Mouse (Mus musculus) limb, embryonic 11.5 days (tissue): Measurements from ENCODE around the gene Ttc39b. TPM values are rescaled to one million over a fixed set of nuclear protein-coding genes. Genes with fewer than 3 reads are reported as not detected.

Source experiments
- ATAC-seq: fragments of 200-750 bp; cut with Nextera tagmentation; 2 replicates; pipeline ENCODE4 v1.8.0; 2017; ENCODE audit warnings: low read depth; ENCODE audit not compliant: insufficient number of reproducible peaks, low FRiP score, low TSS enrichment
- DNase-seq: peaks from one replicate; pipeline ENCODE4 v3.0.0-alpha.2; 2015; ENCODE audit warnings: low spot score
- H3K27ac ChIP-seq: fragments of 300-500 bp; sonication (generic); replicated peaks from 2 replicates; pipeline ENCODE4 v1.5.1; 2014; ENCODE audit warnings: low read depth, mild to moderate bottlenecking, low read length
- H3K27me3 ChIP-seq: fragments of 300-500 bp; sonication (generic); 2 replicates; pipeline ENCODE4 v1.6.1; 2014; ENCODE audit warnings: mild to moderate bottlenecking, low read length, mixed read lengths; ENCODE audit not compliant: control insufficient read depth, insufficient read depth
- H3K36me3 ChIP-seq: fragments of 300-500 bp; sonication (generic); 2 replicates; pipeline ENCODE4 v1.6.1; 2014; ENCODE audit warnings: mild to moderate bottlenecking, low read length, moderate library complexity, mixed read lengths; ENCODE audit not compliant: control insufficient read depth, insufficient read depth
- H3K4me1 ChIP-seq: fragments of 300-500 bp; sonication (generic); 2 replicates; pipeline ENCODE4 v1.6.1; 2014; ENCODE audit warnings: low read length, mixed read lengths; ENCODE audit not compliant: control insufficient read depth, insufficient read depth
- H3K4me2 ChIP-seq: fragments of 300-500 bp; sonication (generic); 2 replicates; pipeline ENCODE4 v1.6.1; 2014; ENCODE audit warnings: low read depth, mild to moderate bottlenecking, moderate library complexity; ENCODE audit not compliant: severe bottlenecking
- H3K4me3 ChIP-seq: fragments of 300-500 bp; sonication (generic); 2 replicates; pipeline ENCODE4 v1.5.1; 2014; ENCODE audit warnings: low read depth, low read length
- H3K9ac ChIP-seq: fragments of 300-500 bp; sonication (generic); 2 replicates; pipeline ENCODE4 v1.6.1; 2014; ENCODE audit warnings: mild to moderate bottlenecking, low read length
- H3K9me3 ChIP-seq: fragments of 300-500 bp; sonication (generic); 2 replicates; pipeline ENCODE4 v1.6.1; 2016; ENCODE audit warnings: low read length; ENCODE audit not compliant: control insufficient read depth
- WGBS: fragments of 180-500 bp; shearing (Covaris S2); extraction: QIAGEN DNeasy Blood & Tissue Kit; methylation state at CpG from one replicate; pipeline ENCODE4 v1.1.7; 2014; 5-methylcytosine and 5-hydroxymethylcytosine counted together
- polyA plus RNA-seq: library from polyadenylated mRNA; unstranded; fragments of >200 nt; fragmentation: Nextera tagmentation; extraction: Ambion mirVana; gene quantifications from 2 replicates; pipeline ENCODE4 v1.2.1, GENCODE M21; 2014

Gene Ttc39b
- polyA plus RNA-seq, 1 experiment from 2014 or later: 2.2 TPM

- Histone ChIP-seq H3K4me1 (0 out of 2 replicates have a peak, but pooled peaks cover 5% of the 10 kb centered on the region), H3K4me3 (no peak overlapping the region), H3K27ac (no peak overlapping the region), H3K9ac (no peak overlapping the region), H3K4me2 (no peak overlapping the region), H3K27me3 (no peaks in the 10 kb centered on the region), H3K9me3 (no peaks in the 10 kb centered on the region), H3K36me3 (no peaks in the 10 kb centered on the region)
- WGBS: 53% methylated on average over 4 of the region's 4 CpGs
- ATAC-seq (no peak), DNase-seq (no peak)
Measured at GRCm38 (mm10) chr4:83327526-83327925, 3.5 kb upstream of the Ttc39b start.

GRCm38 (mm10) chr4:83325366-83325765, 1.3 kb upstream of the Ttc39b start:
- WGBS: 60% methylated on average over 5 of the region's 5 CpGs
- Histone ChIP-seq H3K9me3 (no peaks in the 10 kb centered on the region), H3K4me1 (0 out of 2 replicates have a peak, but pooled peaks cover 5% of the 10 kb centered on the region), H3K27ac (no peak overlapping the region), H3K4me2 (no peak overlapping the region), H3K4me3 (no peak overlapping the region), H3K36me3 (no peaks in the 10 kb centered on the region), H3K9ac (no peak overlapping the region), H3K27me3 (no peaks in the 10 kb centered on the region)
- DNase-seq: no peak
- no peak for ATAC-seq

GRCm38 (mm10) chr4:83323201-83323903, 703 bp downstream of the Ttc39b start:
- H3K4me2 ChIP-seq: peak overlapping the region; percentile 97
- no peaks in the 10 kb centered on the region for H3K36me3 ChIP-seq
- H3K4me1 ChIP-seq: 0 out of 2 replicates have a peak, but pooled peaks cover 5% of the 10 kb centered on the region
- no peaks in the 10 kb centered on the region for H3K9me3 ChIP-seq
- H3K27me3 ChIP-seq: no peaks in the 10 kb centered on the region
- H3K27ac ChIP-seq: no peak overlapping the region
- peak overlapping the region; percentile 83 for H3K4me3 ChIP-seq
- peak overlapping the region; percentile 67 for H3K9ac ChIP-seq
- DNase-seq: peak; percentile 86
- ATAC-seq: peak; percentile 23; the same call in 1 of the 2 replicates
- 3% methylated on average over 40 of the region's 48 CpGs for WGBS

DNA sequence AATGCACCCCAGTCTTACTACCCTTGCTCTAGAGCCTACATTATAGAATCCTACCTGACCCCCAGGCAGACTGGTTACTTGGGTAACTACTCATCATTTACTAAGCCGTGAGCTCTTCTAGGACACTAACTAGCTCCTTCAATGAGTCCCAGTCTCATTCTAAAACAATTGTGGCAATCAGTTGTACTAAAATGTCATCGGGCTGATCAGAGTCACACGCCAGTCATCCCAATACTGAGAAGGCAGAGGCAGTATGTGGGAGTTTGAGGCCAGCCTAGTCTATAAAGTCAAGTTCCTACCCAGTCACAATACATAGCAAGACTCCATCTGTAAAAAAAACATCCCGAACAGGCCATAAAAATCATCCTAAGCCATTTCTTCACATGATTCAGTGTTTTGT, 4.3 kb downstream of the Ttc39b start:
- Histone ChIP-seq H3K27me3 (no peaks in the 10 kb centered on the region), H3K9ac (no peak overlapping the region), H3K36me3 (no peaks in the 10 kb centered on the region), H3K4me3 (no peak overlapping the region), H3K4me2 (no peak overlapping the region), H3K9me3 (no peaks in the 10 kb centered on the region), H3K4me1 (0 out of 2 replicates have a peak, but pooled peaks cover 13% of the 10 kb centered on the region), H3K27ac (no peak overlapping the region)
- DNase-seq (no peak), ATAC-seq (no peak)
- 92% methylated on average over 4 of the region's 4 CpGs for WGBS

- no peak for DNase-seq
- Histone ChIP-seq H3K27me3 (no peaks in the 10 kb centered on the region), H3K4me3 (no peak overlapping the region), H3K36me3 (no peaks in the 10 kb centered on the region), H3K27ac (no peak overlapping the region), H3K4me2 (no peak overlapping the region), H3K9me3 (no peaks in the 10 kb centered on the region), H3K4me1 (peaks cover 12% of the 10 kb centered on the region; the same call in 1 of the 2 replicates), H3K9ac (no peak overlapping the region)
- WGBS: 18% methylated on average over 3 of the region's 3 CpGs
- ATAC-seq: no peak
Measured at GRCm38 (mm10) chr4:83318758-83319157, 5.3 kb downstream of the Ttc39b start.

DNA sequence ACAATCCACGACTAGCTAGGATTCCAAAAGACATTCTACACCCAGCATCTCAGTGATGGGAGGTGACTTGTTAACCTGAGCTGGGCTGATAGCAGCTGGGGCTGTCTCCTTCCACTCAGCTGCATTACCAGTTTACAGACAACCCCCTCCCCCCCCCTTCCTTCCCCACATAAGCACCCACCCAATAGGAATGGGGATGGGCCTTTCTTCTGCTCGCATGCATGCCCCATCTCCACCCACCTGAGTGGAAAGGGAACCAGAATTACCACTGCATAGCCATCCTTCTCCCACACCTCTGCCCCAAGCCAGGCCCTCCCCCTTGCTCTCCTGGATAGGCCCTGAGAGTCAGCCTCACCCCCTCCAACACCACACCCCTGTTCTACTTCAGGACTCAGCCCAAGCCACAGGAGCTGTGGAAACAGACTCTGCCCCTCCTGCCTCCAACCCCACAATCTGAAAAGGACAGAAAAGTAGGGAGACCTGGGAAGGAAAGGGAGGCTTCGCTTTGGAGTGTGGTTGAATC, 6.2 kb downstream of the Ttc39b start:
- peaks cover 10% of the 10 kb centered on the region; the same call in 1 of the 2 replicates for H3K4me1 ChIP-seq
- H3K36me3 ChIP-seq: no peaks in the 10 kb centered on the region
- no peak overlapping the region for H3K9ac ChIP-seq
- 69% methylated on average over 3 of the region's 3 CpGs for WGBS
- no peaks in the 10 kb centered on the region for H3K9me3 ChIP-seq
- DNase-seq (no peak), ATAC-seq (no peak)
- no peaks in the 10 kb centered on the region for H3K27me3 ChIP-seq
- H3K4me2 ChIP-seq: no peak overlapping the region
- no peak overlapping the region for H3K4me3 ChIP-seq
- H3K27ac ChIP-seq: no peak overlapping the region

DNA sequence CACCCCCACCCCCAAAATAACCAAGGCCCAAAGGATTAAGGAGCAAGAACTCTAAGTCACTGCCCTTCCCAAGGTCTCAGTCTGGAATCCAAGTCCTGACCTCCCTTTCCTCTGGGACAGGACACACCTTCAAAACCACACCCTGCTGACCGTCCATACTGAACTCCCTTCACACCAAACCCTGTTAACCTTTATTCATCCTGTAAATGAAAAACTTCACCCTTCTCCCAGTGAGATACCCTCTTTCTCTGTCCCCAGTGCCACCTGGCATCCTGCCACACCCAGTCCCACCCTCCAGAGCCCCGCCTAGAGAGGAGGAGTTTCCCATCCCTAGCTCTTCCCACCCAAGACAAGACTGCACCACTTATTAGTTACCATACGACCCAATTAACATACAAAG, 7.3 kb downstream of the Ttc39b start:
- Histone ChIP-seq H3K36me3 (no peaks in the 10 kb centered on the region), H3K27ac (no peak overlapping the region), H3K4me1 (peaks cover 10% of the 10 kb centered on the region; the same call in 1 of the 2 replicates), H3K4me3 (no peak overlapping the region), H3K9me3 (no peaks in the 10 kb centered on the region), H3K27me3 (no peaks in the 10 kb centered on the region), H3K4me2 (no peak overlapping the region), H3K9ac (no peak overlapping the region)
- DNase-seq: no peak
- 76% methylated on average over 3 of the region's 3 CpGs for WGBS
- ATAC-seq: no peak

DNA sequence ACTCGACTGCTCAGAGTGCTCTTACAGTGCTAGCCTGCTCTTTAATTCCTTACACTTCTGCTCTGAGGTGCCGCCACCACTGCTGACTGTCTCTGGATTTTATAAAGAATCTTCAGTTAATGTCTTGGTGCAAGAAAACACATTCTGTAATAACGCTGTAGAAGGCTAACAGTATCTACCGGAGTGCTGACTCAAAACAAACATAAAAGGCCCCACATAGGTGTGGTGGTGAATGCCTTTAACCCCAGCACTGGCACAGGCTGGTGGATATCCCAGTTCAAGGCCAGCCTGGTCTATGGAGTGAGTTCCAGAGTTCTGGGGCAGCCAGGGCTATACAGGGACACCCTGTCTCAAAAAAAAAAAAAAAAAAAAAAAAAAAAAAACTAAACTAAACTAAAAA, 8.1 kb downstream of the Ttc39b start:
- Histone ChIP-seq H3K36me3 (no peaks in the 10 kb centered on the region), H3K9me3 (no peaks in the 10 kb centered on the region), H3K27ac (no peak overlapping the region), H3K27me3 (no peaks in the 10 kb centered on the region), H3K4me3 (no peak overlapping the region), H3K4me1 (peaks cover 10% of the 10 kb centered on the region; the same call in 1 of the 2 replicates), H3K4me2 (no peak overlapping the region), H3K9ac (no peak overlapping the region)
- no peak for DNase-seq
- ATAC-seq: no peak
- WGBS: 78% methylated on average over 4 of the region's 4 CpGs
